Mouse (Mus musculus): Measurements from ENCODE around the gene Calm1. TPM values are rescaled to one million over a fixed set of nuclear protein-coding genes. Genes with fewer than 3 reads are reported as not detected.

Gene Calm1
- polyA plus RNA-seq, 1 experiment from 2014 or later = 1,989 TPM

DNA sequence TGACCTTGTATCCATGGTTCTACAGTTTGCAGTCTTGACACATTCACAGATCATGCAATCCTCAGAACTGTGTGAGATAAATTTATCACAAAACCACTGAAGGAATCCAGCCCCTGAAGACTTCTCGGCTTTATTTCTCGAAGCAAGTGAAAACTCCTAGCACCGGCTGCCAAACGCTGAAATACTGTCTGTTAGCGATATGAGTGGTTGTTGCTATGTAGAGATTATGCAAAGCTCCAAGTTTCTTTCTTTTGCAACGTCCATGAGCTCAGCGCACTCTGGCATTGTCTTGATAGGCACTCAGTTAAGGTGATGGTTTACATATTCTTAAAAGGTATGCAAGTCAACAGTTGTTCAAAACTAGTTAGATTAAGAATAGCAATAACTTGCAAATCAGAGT is 13.3 kb upstream of the Calm1 start:
- no peak for ATAC-seq (replicated peaks; ENCODE audit: low FRiP score, low TSS enrichment, low read depth)
- Histone ChIP-seq H3K9me3 (ENCODE audit: control insufficient read depth, low read length) (no peaks in the 10 kb centered on the region), H3K27me3 (replicated peaks; ENCODE audit: control insufficient read depth, insufficient read depth, low read length) (no peaks in the 10 kb centered on the region), H3K9ac (ENCODE audit: low read length) (no peak overlapping the region; the same call in 1 of the 2 replicates), H3K4me2 (ENCODE audit: low read length) (peak overlapping the region; percentile 62), H3K36me3 (ENCODE audit: control insufficient read depth, insufficient read depth, low read length) (no peaks in the 10 kb centered on the region), H3K27ac (ENCODE audit: low read depth) (peak overlapping the region; percentile 100; the same call in 1 of the 2 replicates), H3K4me3 (ENCODE audit: low read depth, low read length) (no peak overlapping the region), H3K4me1 (replicated peaks; ENCODE audit: control insufficient read depth, insufficient read depth, low read length) (peaks cover 11% of the 10 kb centered on the region; the same call in 1 of the 2 replicates)
- DNase-seq (ENCODE audit: low spot score) = no peak
- WGBS = 63% methylated on average over 7 of the region's 7 CpGs

DNA sequence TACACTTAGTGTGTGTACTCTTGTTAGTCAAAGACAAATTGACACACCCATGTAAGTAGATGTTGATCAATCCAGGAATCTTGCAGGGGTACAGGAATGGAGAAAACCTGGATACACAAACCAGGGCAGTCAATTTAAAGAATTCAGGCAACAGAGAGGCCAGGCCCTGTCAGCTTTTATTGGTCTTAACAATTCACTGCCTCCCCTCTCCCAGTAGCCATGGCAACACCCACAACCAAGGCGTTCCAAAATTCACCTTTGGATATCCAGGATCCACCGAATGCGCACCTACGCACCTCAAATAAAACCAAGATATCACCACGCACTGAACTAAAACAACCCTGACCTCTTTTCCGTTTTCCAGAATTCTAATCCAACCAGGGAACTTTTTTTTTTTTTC is 12.9 kb upstream of the Calm1 start:
- no peaks in the 10 kb centered on the region for H3K9me3 ChIP-seq (ENCODE audit: control insufficient read depth, low read length)
- peaks cover 11% of the 10 kb centered on the region; the same call in 1 of the 2 replicates for H3K4me1 ChIP-seq (replicated peaks; ENCODE audit: control insufficient read depth, insufficient read depth, low read length)
- peak; percentile 73 for DNase-seq (ENCODE audit: low spot score)
- ATAC-seq (replicated peaks; ENCODE audit: low FRiP score, low TSS enrichment, low read depth) = no peak
- H3K4me3 ChIP-seq (ENCODE audit: low read depth, low read length) = peak overlapping the region; percentile 71
- peak overlapping the region; percentile 96 for H3K9ac ChIP-seq (ENCODE audit: low read length)
- no peaks in the 10 kb centered on the region for H3K27me3 ChIP-seq (replicated peaks; ENCODE audit: control insufficient read depth, insufficient read depth, low read length)
- 5% methylated on average over 6 of the region's 6 CpGs for WGBS
- H3K4me2 ChIP-seq (ENCODE audit: low read length) = peak overlapping the region; percentile 62
- no peaks in the 10 kb centered on the region for H3K36me3 ChIP-seq (ENCODE audit: control insufficient read depth, insufficient read depth, low read length)
- peak overlapping the region; percentile 100 for H3K27ac ChIP-seq (ENCODE audit: low read depth)

DNA sequence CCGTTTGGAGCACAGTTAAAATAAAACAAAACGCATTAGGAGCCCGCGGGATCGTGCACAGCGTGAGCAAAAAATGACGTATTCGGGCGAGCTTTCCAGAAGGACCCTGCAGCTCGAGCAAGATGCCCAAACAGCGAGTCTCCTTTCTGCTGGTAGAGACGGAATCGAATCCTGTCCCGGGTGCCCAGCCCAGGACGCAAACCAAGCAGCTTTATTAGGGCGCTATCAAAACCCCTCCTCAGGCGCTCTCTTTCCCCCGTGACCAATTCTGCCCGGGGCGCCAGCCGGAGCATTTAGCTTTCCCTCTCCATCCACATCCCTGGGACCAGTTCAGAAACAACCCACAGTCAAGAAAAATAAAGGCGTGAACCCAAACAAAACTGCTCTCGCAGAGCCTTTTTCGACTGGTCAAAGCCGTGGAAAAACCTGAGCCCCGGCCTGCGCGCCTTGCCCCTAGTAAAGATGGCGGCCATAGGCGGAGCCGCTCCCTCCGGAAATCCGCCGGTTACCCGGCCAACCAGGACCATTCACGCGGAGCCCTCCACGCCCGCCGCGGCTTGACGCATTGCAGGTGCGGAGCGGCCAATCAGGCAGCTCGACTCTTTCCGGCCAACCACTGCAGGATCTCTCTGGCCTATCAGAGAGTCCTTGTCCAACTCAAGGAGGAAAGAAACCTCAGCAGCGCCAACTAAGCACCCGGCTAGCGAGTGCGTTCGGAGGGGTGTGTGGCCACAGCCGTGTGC is 12.1 kb upstream of the Calm1 start:
- H3K9me3 ChIP-seq (ENCODE audit: control insufficient read depth, low read length) = no peaks in the 10 kb centered on the region
- H3K4me1 ChIP-seq (replicated peaks; ENCODE audit: control insufficient read depth, insufficient read depth, low read length) = peaks cover 11% of the 10 kb centered on the region; the same call in 1 of the 2 replicates
- peak overlapping the region; percentile 100 for H3K27ac ChIP-seq (ENCODE audit: low read depth)

DNA sequence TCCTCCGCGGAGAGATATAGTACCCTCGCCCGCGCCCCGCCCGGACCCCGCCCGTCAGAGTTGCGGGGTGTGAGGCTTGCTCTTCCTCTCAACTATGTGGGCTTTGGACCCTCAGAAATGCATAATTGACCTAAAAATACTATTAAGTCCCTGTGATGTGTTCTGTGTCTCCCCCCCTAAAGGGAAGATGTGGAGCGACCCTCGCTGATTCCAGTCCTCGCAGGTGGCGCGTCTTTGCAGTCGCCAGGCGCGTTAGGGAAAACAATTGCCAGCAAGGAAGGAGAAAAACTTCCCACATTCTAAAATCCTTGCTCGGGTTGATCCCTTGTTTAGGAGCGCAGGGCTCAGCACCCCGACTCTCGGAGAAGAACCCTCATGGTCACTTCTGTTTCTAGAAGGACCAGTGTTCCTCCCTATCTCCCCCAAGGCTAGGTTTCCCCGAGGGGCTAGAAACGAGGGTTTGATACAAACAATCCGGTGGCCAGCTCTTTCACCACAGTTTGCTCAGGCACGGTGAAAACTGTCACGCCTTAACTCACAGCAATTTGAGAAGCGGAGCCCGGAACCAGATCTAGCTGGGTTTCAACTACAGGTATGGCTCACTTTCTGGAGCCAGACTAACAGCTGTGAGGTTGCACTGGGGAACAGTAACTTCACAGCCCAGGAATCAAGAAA is 11.3 kb upstream of the Calm1 start:
- no peak for DNase-seq (ENCODE audit: low spot score)
- Histone ChIP-seq H3K9ac (ENCODE audit: low read length) (peak overlapping the region; percentile 76), H3K9me3 (ENCODE audit: control insufficient read depth, low read length) (no peaks in the 10 kb centered on the region), H3K4me3 (ENCODE audit: low read depth, low read length) (peak overlapping the region; percentile 71), H3K4me1 (replicated peaks; ENCODE audit: control insufficient read depth, insufficient read depth, low read length) (peaks cover 11% of the 10 kb centered on the region; the same call in 1 of the 2 replicates), H3K27me3 (replicated peaks; ENCODE audit: control insufficient read depth, insufficient read depth, low read length) (no peaks in the 10 kb centered on the region), H3K4me2 (ENCODE audit: low read length) (peak overlapping the region; percentile 94), H3K27ac (ENCODE audit: low read depth) (peak overlapping the region; percentile 90), H3K36me3 (ENCODE audit: control insufficient read depth, insufficient read depth, low read length) (no peaks in the 10 kb centered on the region)
- ATAC-seq (replicated peaks; ENCODE audit: low FRiP score, low TSS enrichment, low read depth) = no peak
- 2% methylated on average over 29 of the region's 29 CpGs for WGBS

More for the DNA sequence above, 12.1 kb upstream of the Calm1 start:
- DNase-seq (ENCODE audit: low spot score) = peak; percentile 98
- H3K9ac ChIP-seq (ENCODE audit: low read length) = peak overlapping the region; percentile 96
- under 1% methylated on average over 52 of the region's 52 CpGs for WGBS
- no peaks in the 10 kb centered on the region for H3K36me3 ChIP-seq (ENCODE audit: control insufficient read depth, insufficient read depth, low read length)
- H3K27me3 ChIP-seq (replicated peaks; ENCODE audit: control insufficient read depth, insufficient read depth, low read length) = no peaks in the 10 kb centered on the region
- peak; percentile 99 for ATAC-seq (replicated peaks; ENCODE audit: low FRiP score, low TSS enrichment, low read depth)
- peak overlapping the region; percentile 94 for H3K4me2 ChIP-seq (ENCODE audit: low read length)
- peak overlapping the region; percentile 71 for H3K4me3 ChIP-seq (ENCODE audit: low read depth, low read length)

DNA sequence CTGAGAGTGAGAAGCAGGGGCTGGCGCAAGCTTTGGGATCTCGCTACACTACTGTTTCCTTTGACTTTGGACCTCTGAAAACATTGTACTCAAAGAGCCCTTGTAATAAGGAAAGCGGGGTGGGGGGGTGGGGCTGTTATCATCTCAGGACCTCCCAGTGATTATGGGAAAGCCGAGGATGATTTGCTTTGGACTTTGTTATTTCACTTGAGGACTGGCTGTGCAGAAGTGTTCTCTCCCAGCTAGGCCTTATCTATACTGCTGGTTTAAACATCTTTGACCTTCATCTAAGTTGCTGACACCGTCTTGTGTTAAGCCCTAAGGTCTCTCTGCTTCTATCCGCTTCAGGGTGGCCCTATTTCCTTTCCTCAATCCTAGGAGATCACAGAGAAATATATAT is 8.4 kb upstream of the Calm1 start:
- Histone ChIP-seq H3K27ac (ENCODE audit: low read depth) (0 out of 2 replicates have a peak overlapping the region, but pooled peaks have one; percentile 29), H3K4me3 (ENCODE audit: low read depth, low read length) (no peak overlapping the region), H3K9me3 (ENCODE audit: control insufficient read depth, low read length) (no peaks in the 10 kb centered on the region), H3K4me2 (ENCODE audit: low read length) (peak overlapping the region; percentile 7; the same call in 1 of the 2 replicates), H3K27me3 (replicated peaks; ENCODE audit: control insufficient read depth, insufficient read depth, low read length) (no peaks in the 10 kb centered on the region), H3K9ac (ENCODE audit: low read length) (no peak overlapping the region), H3K4me1 (replicated peaks; ENCODE audit: control insufficient read depth, insufficient read depth, low read length) (peaks cover 9% of the 10 kb centered on the region; the same call in 1 of the 2 replicates), H3K36me3 (ENCODE audit: control insufficient read depth, insufficient read depth, low read length) (no peaks in the 10 kb centered on the region)
- ATAC-seq (replicated peaks; ENCODE audit: low FRiP score, low TSS enrichment, low read depth) (no peak; the same call in 1 of the 2 replicates), DNase-seq (ENCODE audit: low spot score) (no peak)
- 64% methylated on average over 6 of the region's 6 CpGs for WGBS

DNA sequence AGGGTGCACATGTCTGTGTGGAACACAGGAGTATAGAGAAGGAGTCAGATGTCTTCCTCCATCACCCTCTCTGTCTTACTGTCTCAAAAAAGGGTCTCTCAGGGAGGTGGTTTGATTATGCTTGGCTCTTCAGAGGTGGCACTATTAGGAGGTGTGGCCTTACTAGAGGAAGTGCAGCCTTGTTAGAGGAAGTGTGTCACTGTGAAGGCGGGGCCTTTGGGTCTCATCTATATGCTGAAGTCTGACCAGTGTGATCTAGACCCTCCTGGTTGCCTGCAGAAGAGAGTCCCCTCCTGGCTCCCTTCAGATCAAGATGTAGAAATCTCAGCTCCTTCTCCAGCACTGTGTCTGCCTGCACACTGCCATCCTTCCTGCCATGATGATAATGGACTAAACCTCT is 5.1 kb upstream of the Calm1 start:
- ATAC-seq (replicated peaks; ENCODE audit: low FRiP score, low TSS enrichment, low read depth) (no peak), DNase-seq (ENCODE audit: low spot score) (no peak)
- Histone ChIP-seq H3K4me1 (replicated peaks; ENCODE audit: control insufficient read depth, insufficient read depth, low read length) (peaks cover 6% of the 10 kb centered on the region; the same call in 1 of the 2 replicates), H3K4me2 (ENCODE audit: low read length) (no peak overlapping the region), H3K4me3 (ENCODE audit: low read depth, low read length) (no peak overlapping the region), H3K9me3 (ENCODE audit: control insufficient read depth, low read length) (no peaks in the 10 kb centered on the region), H3K27ac (ENCODE audit: low read depth) (no peak overlapping the region), H3K36me3 (ENCODE audit: control insufficient read depth, insufficient read depth, low read length) (no peaks in the 10 kb centered on the region), H3K9ac (ENCODE audit: low read length) (no peak overlapping the region), H3K27me3 (replicated peaks; ENCODE audit: control insufficient read depth, insufficient read depth, low read length) (no peaks in the 10 kb centered on the region)
- WGBS = 88% methylated on average over 1 of the region's 1 CpGs

DNA sequence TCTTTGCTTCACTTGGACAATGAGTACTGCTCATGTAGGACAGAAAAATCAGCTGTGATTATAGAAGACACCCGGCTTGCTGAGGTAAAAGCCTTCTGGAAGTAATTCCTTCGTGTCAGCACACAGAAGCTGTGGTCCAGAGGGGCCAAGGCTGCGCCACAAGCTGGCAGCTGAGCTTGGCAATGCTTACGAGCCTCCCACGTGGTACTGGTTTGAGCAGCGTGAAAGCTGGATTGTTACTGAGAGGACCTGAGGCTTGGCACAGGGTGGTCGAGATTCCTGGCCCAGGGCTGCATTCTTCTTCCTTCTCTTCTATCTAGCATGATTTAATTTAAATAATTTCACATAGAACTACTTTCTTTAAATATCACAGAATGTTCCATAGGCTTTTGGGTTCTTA is 2.4 kb upstream of the Calm1 start:
- no peak overlapping the region for H3K27ac ChIP-seq (ENCODE audit: low read depth)
- no peak overlapping the region for H3K4me2 ChIP-seq (ENCODE audit: low read length)
- no peaks in the 10 kb centered on the region for H3K27me3 ChIP-seq (replicated peaks; ENCODE audit: control insufficient read depth, insufficient read depth, low read length)
- no peaks in the 10 kb centered on the region for H3K9me3 ChIP-seq (ENCODE audit: control insufficient read depth, low read length)
- H3K4me3 ChIP-seq (ENCODE audit: low read depth, low read length) = no peak overlapping the region
- H3K36me3 ChIP-seq (ENCODE audit: control insufficient read depth, insufficient read depth, low read length) = no peaks in the 10 kb centered on the region
- ATAC-seq (replicated peaks; ENCODE audit: low FRiP score, low TSS enrichment, low read depth) (no peak), DNase-seq (ENCODE audit: low spot score) (no peak)
- WGBS = 77% methylated on average over 7 of the region's 7 CpGs
- no peak overlapping the region for H3K9ac ChIP-seq (ENCODE audit: low read length)
- H3K4me1 ChIP-seq (replicated peaks; ENCODE audit: control insufficient read depth, insufficient read depth, low read length) = peaks cover 13% of the 10 kb centered on the region

DNA sequence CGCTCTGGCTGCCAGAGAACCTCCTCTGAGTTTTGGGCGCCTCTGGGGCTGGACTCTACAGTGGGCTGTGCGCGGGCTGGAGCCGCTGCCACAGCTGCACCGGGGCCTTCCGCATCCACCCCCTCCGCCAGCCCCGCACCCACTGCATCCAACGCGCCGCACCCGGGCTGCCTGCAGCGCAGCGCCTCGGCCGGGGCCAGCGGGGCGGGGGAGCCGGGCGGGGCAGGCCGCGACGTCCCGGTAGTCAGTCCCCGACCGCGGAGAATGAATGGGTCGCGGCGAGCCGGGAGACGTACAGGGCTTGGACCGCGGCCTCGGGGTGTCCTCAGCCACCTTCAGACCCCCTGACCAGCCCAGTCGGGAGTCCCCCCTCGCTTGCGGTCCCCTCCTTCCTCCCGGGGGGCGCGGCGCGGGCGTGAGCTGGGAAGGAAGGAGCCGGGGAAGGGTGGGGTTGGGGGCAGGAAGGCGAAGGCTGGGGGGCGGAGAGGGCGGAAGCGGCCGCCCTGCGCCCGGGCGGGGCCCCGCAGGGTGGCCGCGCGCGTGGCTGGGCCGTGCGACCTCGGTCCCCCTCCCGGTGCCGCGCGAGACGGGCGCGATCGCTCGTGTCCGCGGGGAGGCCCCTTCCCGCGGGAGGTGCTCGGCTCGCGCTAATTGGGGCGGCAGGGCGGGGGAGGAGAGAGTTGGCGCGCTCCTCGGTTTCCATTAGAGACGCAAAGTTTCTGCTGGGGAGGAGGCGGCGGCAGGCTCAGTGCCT is 833 bp downstream of the Calm1 start:
- peak overlapping the region; percentile 92 for H3K4me2 ChIP-seq (ENCODE audit: low read length)
- under 1% methylated on average over 71 of the region's 86 CpGs for whole genome bisulfite sequencing
- H3K27ac ChIP-seq (ENCODE audit: low read depth) = peak overlapping the region; percentile 79
- H3K27me3 ChIP-seq (replicated peaks; ENCODE audit: control insufficient read depth, insufficient read depth, low read length) = no peaks in the 10 kb centered on the region
- H3K36me3 ChIP-seq (ENCODE audit: control insufficient read depth, insufficient read depth, low read length) = peaks cover 29% of the 10 kb centered on the region
- peak overlapping the region; percentile 96 for H3K9ac ChIP-seq (ENCODE audit: low read length)
- peak; percentile 77 for ATAC-seq (replicated peaks; ENCODE audit: low FRiP score, low TSS enrichment, low read depth)
- no peaks in the 10 kb centered on the region for H3K9me3 ChIP-seq (ENCODE audit: control insufficient read depth, low read length)
- DNase-seq (ENCODE audit: low spot score) = peak; percentile 84
- peak overlapping the region; percentile 97 for H3K4me3 ChIP-seq (ENCODE audit: low read depth, low read length)
- H3K4me1 ChIP-seq (replicated peaks; ENCODE audit: control insufficient read depth, insufficient read depth, low read length) = peaks cover 17% of the 10 kb centered on the region

Measured in intestine, embryonic 14.5 days (tissue).